Mouse (Mus musculus) stomach, postnatal 0 days (tissue): Measurements from ENCODE around the gene Wasl. TPM values are rescaled to one million over a fixed set of nuclear protein-coding genes. Genes with fewer than 3 reads are reported as not detected.

Experiments
- ATAC-seq: fragments of 200-750 bp; cut with Nextera tagmentation; 2 replicates; pipeline ENCODE4 v1.8.0; 2017; ENCODE audit not compliant: low FRiP score, low TSS enrichment
- DNase-seq: peaks from one replicate; pipeline ENCODE4 v3.0.0-alpha.2; 2016; ENCODE audit warnings: low spot score
- H3K27ac ChIP-seq: fragments of 300-500 bp; sonication (generic); replicated peaks from 2 replicates; pipeline ENCODE4 v1.5.1; 2014; ENCODE audit warnings: mild to moderate bottlenecking, control low read depth
- H3K27me3 ChIP-seq: fragments of 300-500 bp; sonication (generic); 2 replicates; pipeline ENCODE4 v1.6.1; 2014; ENCODE audit warnings: low read length; ENCODE audit not compliant: control insufficient read depth, insufficient read depth
- H3K36me3 ChIP-seq: fragments of 300-500 bp; sonication (generic); 2 replicates; pipeline ENCODE4 v1.6.1; 2014; ENCODE audit warnings: low read length, mixed read lengths; ENCODE audit not compliant: control insufficient read depth, insufficient read depth
- H3K4me1 ChIP-seq: fragments of 300-500 bp; sonication (generic); replicated peaks from 2 replicates; pipeline ENCODE4 v1.6.1; 2014; ENCODE audit warnings: antibody characterized with exemption; ENCODE audit not compliant: control insufficient read depth, insufficient read depth
- H3K4me2 ChIP-seq: fragments of 300-500 bp; sonication (generic); replicated peaks from 2 replicates; pipeline ENCODE4 v1.6.1; 2014; ENCODE audit warnings: low read depth, mild to moderate bottlenecking, control low read depth, moderate library complexity
- H3K4me3 ChIP-seq: fragments of 300-500 bp; sonication (generic); 2 replicates; pipeline ENCODE4 v1.5.1; 2014; ENCODE audit warnings: low read depth, low read length, control low read depth
- H3K9ac ChIP-seq: fragments of 300-500 bp; sonication (generic); 2 replicates; pipeline ENCODE4 v1.6.1; 2014; ENCODE audit warnings: mild to moderate bottlenecking, low read length, control low read depth, mixed read lengths
- H3K9me3 ChIP-seq: fragments of 300-500 bp; sonication (generic); 2 replicates; pipeline ENCODE4 v1.6.1; 2016; ENCODE audit warnings: low read length; ENCODE audit not compliant: control insufficient read depth
- CTCF ChIP-seq: IDR thresholded peaks from 2 replicates; pipeline ENCODE4 v1.5.1; 2016; ENCODE audit warnings: antibody characterized with exemption, low read depth, mild to moderate bottlenecking, moderate library complexity
- EP300 ChIP-seq: optimal IDR thresholded peaks from 2 replicates; pipeline ENCODE3; 2016; ENCODE audit warnings: antibody characterized with exemption
- WGBS: fragments of 180-500 bp; shearing (Covaris S2); extraction: QIAGEN DNeasy Blood & Tissue Kit; methylation state at CpG from one replicate; pipeline ENCODE4 v1.1.7; 2014; 5-methylcytosine and 5-hydroxymethylcytosine counted together
- polyA plus RNA-seq: library from polyadenylated mRNA; unstranded; fragments of >200 nt; fragmentation: Nextera tagmentation; extraction: Ambion mirVana; gene quantifications from 2 replicates; pipeline ENCODE4 v1.2.1, GENCODE M21; 2015

Gene Wasl
- polyA plus RNA-seq: 73.5 and 80.9 TPM in 2 replicates

DNA sequence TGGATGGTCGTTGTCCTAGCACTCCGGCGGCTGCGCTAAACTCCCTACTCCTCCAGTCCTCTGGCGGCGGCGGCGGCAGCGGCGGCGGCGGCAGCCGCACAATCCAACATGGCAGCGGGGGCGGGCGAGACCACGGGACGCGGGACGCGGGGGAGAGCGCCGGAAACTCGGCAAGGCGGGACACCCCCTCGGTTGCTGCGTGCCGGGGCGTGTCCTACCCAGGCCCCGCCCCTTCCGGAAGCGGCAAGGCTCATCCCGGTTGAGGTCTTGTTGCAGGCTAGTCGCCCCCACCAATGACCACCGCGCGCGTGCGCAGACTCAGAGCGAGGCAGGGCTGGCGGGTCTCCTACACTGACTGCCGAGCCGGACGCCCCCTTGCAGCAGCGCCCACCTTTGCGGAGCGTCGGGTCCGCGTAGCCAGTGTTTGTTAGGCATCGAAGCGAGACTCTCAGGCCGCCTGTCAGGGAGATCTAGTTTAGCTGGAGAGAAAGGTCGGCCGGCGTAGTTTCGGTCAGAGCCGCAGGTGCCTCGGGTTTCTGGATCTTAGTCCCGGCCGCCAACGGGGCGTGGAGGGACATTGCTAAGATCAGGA, at the start of gene Wasl:
Gene Wasl, minus strand, starts transcription at position 143 of the 592 bp plus-strand sequence.
- H3K4me3 ChIP-seq: peak within 1 kb of the TSS; percentile 99
- H3K9ac ChIP-seq: peak within 1 kb of the TSS; percentile 95
- H3K36me3 ChIP-seq: no peaks in the 10 kb centered on the region; the same call in 1 of the 2 replicates
- H3K27ac ChIP-seq: peak within 1 kb of the TSS; percentile 99
- no peaks in the 10 kb centered on the region for H3K9me3 ChIP-seq
- under 1% methylated on average over 55 of the region's 63 CpGs for WGBS
- peak within 1 kb of the TSS; percentile 81 for H3K4me2 ChIP-seq
- TF ChIP-seq CTCF: peak; percentile 31; the same call in 1 of the 2 replicates
- no peak for TF ChIP-seq EP300
- H3K27me3 ChIP-seq: no peaks in the 10 kb centered on the region
- no peaks in the 10 kb centered on the region for H3K4me1 ChIP-seq
- DNase-seq (peak; percentile 99), ATAC-seq (peak; percentile 98)

GRCm38 (mm10) chr6:24707499-24707898, 42.7 kb upstream of the Wasl start:
- no peak overlapping the region for H3K4me2 ChIP-seq
- H3K4me3 ChIP-seq: no peak overlapping the region
- no peaks in the 10 kb centered on the region for H3K27me3 ChIP-seq
- TF ChIP-seq CTCF (no peak), EP300 (no peak)
- no peak overlapping the region for H3K9ac ChIP-seq
- DNase-seq (no peak), ATAC-seq (0 out of 2 replicates have a peak, but pooled peaks have one; percentile 28)
- H3K4me1 ChIP-seq: no peaks in the 10 kb centered on the region
- no peak overlapping the region for H3K27ac ChIP-seq
- no peaks in the 10 kb centered on the region for H3K9me3 ChIP-seq
- 65% methylated on average over 2 of the region's 2 CpGs for WGBS
- no peaks in the 10 kb centered on the region for H3K36me3 ChIP-seq

- Histone ChIP-seq H3K9ac (no peak overlapping the region), H3K9me3 (no peaks in the 10 kb centered on the region), H3K27me3 (no peaks in the 10 kb centered on the region), H3K27ac (peak overlapping the region; percentile 30; the same call in 1 of the 2 replicates), H3K4me3 (no peak overlapping the region), H3K4me2 (no peak overlapping the region), H3K36me3 (no peaks in the 10 kb centered on the region), H3K4me1 (no peaks in the 10 kb centered on the region)
- 50% methylated on average over 5 of the region's 5 CpGs for WGBS
- TF ChIP-seq EP300: no peak
- TF ChIP-seq CTCF: no peak
- peak; percentile 42 for DNase-seq
- ATAC-seq: peak; percentile 97
These were observed 42.3 kb upstream of the Wasl start for GRCm38 (mm10) chr6:24707090-24707489.

GRCm38 (mm10) chr6:24697216-24697615, 32.4 kb upstream of the Wasl start:
- TF ChIP-seq CTCF: no peak
- TF ChIP-seq EP300: no peak
- WGBS: 80% methylated on average over 5 of the region's 5 CpGs
- H3K4me2 ChIP-seq: no peak overlapping the region
- H3K4me3 ChIP-seq: no peak overlapping the region
- no peaks in the 10 kb centered on the region for H3K36me3 ChIP-seq
- no peak overlapping the region for H3K9ac ChIP-seq
- DNase-seq: no peak
- no peak overlapping the region for H3K27ac ChIP-seq
- no peak for ATAC-seq
- H3K9me3 ChIP-seq: no peaks in the 10 kb centered on the region
- no peaks in the 10 kb centered on the region for H3K4me1 ChIP-seq
- no peaks in the 10 kb centered on the region for H3K27me3 ChIP-seq

DNA sequence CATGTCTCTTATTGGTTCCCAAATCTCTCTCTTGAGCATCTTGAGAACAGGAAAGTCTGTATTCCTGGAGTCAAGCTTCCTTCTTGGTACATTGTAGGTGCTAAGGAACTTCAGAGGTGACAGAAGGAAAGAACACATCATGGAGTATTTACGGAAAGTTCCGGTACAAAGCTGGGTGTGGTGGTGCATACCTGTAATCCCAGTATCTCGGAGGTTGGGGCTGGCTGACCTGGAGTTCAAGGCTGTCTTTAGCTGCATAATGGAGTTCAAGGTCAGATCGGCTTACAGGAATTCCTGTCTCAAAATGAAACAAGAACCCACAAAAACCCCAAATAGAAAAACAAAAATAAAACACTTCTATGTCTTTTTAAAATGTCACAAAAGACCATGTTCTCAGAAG, 31.3 kb upstream of the Wasl start:
- DNase-seq (no peak), ATAC-seq (peak; percentile 58)
- no peak overlapping the region for H3K9ac ChIP-seq
- WGBS: 59% methylated on average over 4 of the region's 4 CpGs
- TF ChIP-seq EP300 (no peak), CTCF (no peak)
- H3K27ac ChIP-seq: 0 out of 2 replicates have a peak overlapping the region, but pooled peaks have one; percentile 35
- H3K4me2 ChIP-seq: no peak overlapping the region
- no peaks in the 10 kb centered on the region for H3K9me3 ChIP-seq
- no peaks in the 10 kb centered on the region for H3K36me3 ChIP-seq
- H3K27me3 ChIP-seq: no peaks in the 10 kb centered on the region
- H3K4me1 ChIP-seq: no peaks in the 10 kb centered on the region
- H3K4me3 ChIP-seq: no peak overlapping the region
